Comparison of ENCODE assay signal across 12 mouse cellular contexts in genomic region chr15:67042131-67042530, GRCm38 (mm10).
DNase-seq lines count a peak whose midpoint lies in the region; ATAC-seq and TF ChIP-seq lines count a peak whose summit lies in the region.
"Had no signal": no experiment of that assay in that cellular context is flagged by ENCODE, and none has a peak within 500 bp of the region (broad histone marks: within the 10 kb centered on the region; RNA-seq: fewer than 3 reads in every experiment).

No protein-coding gene starts in this region.

- H3K9ac ChIP-seq in ES-E14 (ENCODE audit: insufficient read depth, low read depth, low read length, poor library complexity, severe bottlenecking): no peak overlapping the region
- H3K9ac ChIP-seq: heart, embryonic 15.5 days; midbrain, embryonic 15.5 days had no signal

- 90% methylated on average over 2 of the region's 2 CpGs for WGBS in kidney, adult 2 months

- H3K4me3 ChIP-seq in kidney, adult 2 months (ENCODE audit: insufficient read depth, low read depth, low read length): no peak overlapping the region
- H3K4me3 ChIP-seq in ES-E14 (ENCODE audit: insufficient read depth in 1 of 2, low read depth in 1 of 2, low read length in 2 of 2, poor library complexity in 1 of 2, severe bottlenecking in 1 of 2): no peak overlapping the region
- H3K4me3 ChIP-seq: heart, embryonic 15.5 days; midbrain, embryonic 15.5 days had no signal

- H3K27ac ChIP-seq in kidney, adult 2 months (ENCODE audit: insufficient read depth, low read depth, low read length): no peak overlapping the region
- no peak overlapping the region for H3K27ac ChIP-seq in ES-E14 (ENCODE audit: insufficient read depth, low read depth, low read length, poor library complexity, severe bottlenecking)
- H3K27ac ChIP-seq: heart, embryonic 15.5 days; midbrain, embryonic 15.5 days had no signal

- H3K4me1 ChIP-seq in kidney, adult 2 months (ENCODE audit: control insufficient read depth, insufficient read depth, low read length): peaks cover 13% of the 10 kb centered on the region
- peaks cover 3 to 13% of the 10 kb centered on the region in 2 experiments; a peak in 2 of 4 replicates for H3K4me1 ChIP-seq in ES-E14 (ENCODE audit: control insufficient read depth in 2 of 2, insufficient read depth in 2 of 2, low read length in 2 of 2, poor library complexity in 1 of 2)

- H3K36me3 ChIP-seq in kidney, adult 2 months (ENCODE audit: control insufficient read depth, insufficient read depth, low read length): no peaks in the 10 kb centered on the region
- no peaks in the 10 kb centered on the region for H3K36me3 ChIP-seq in ES-E14 (ENCODE audit: control insufficient read depth, insufficient read depth, low read length, poor library complexity, severe bottlenecking)
- H3K36me3 ChIP-seq: heart, embryonic 15.5 days; midbrain, embryonic 15.5 days had no signal

- in situ Hi-C loops in ES-E14 (cut with MboI; ENCODE audit: low sequenced_read_pairs in 2 of 2, unreplicated experiment in 2 of 2): no loop called here

- ATAC-seq in megakaryocyte progenitor cell, adult 5-6 weeks (replicated peaks; ENCODE audit: poor library complexity): peak; percentile 44
- ATAC-seq: midbrain, embryonic 15.5 days had no signal

- H3K9me3 ChIP-seq in ES-E14 (ENCODE audit: control insufficient read depth, insufficient read depth, low read depth, low read length): no peaks in the 10 kb centered on the region
- H3K9me3 ChIP-seq: heart, embryonic 15.5 days; midbrain, embryonic 15.5 days had no signal

- no peaks in the 10 kb centered on the region for H3K27me3 ChIP-seq in kidney, adult 2 months (replicated peaks; ENCODE audit: control insufficient read depth, insufficient read depth, low read length)
- H3K27me3 ChIP-seq: heart, embryonic 15.5 days had no signal

- peak; percentile 56 for DNase-seq in kidney, adult 2 months
- no peak for DNase-seq in kidney, postnatal 10 days
- DNase-seq in B cell, adult 2 months: peak; percentile 67 to 68
- peak; percentile 8 for DNase-seq in ES-E14 (ENCODE audit: low read depth, low spot score)
- no peak for DNase-seq in cerebellum, postnatal 14 days
- DNase-seq in frontal cortex, postnatal 14 days (ENCODE audit: low spot score in 2 of 2): no peak
- DNase-seq in heart, postnatal 25 days (ENCODE audit: low spot score): no peak
- DNase-seq: cerebellum, adult 11 months; right cerebral cortex, adult 18-20 months had no signal

- intact Hi-C loops in heart, postnatal 25 days (cut with DNase I): loop anchor here (5.0 kb wide), 1 partner anchor 125 kb away; no protein-coding TSS in a partner anchor

- peak; percentile 55 for TF ChIP-seq CTCF in kidney, adult 2 months (conservative IDR thresholded peaks at IDR 0.05; ENCODE audit: insufficient read depth, insufficient read length, low read depth, low read length)

- no peak for TF ChIP-seq POLR2A in kidney, adult 2 months (IDR thresholded peaks at IDR 0.05; ENCODE audit: low read depth, low read length)

TF ChIP-seq in ES-E14, 5 proteins besides CTCF, POLR2A, EP300 and RAD21:
- TF ChIP-seq ZNF384 (IDR thresholded peaks at IDR 0.05; ENCODE audit: low read depth, low read length) (no peak), ZC3H11A (IDR thresholded peaks at IDR 0.05; ENCODE audit: borderline replicate concordance, low read depth, low read length) (no peak), HCFC1 (IDR thresholded peaks at IDR 0.05; ENCODE audit: borderline replicate concordance, insufficient read depth, low read length) (no peak), MAFK (IDR thresholded peaks at IDR 0.05; ENCODE audit: insufficient read depth, low read depth, low read length) (no peak)

Comparison
In these comparisons a context has a peak if more than half of its experiments do, and no peak if none do; other contexts are left out.
1. DNase-seq: peak in kidney, adult 2 months (single experiment), B cell, adult 2 months (2 of 2) and ES-E14 (single experiment); none in kidney, postnatal 10 days (single experiment), cerebellum, postnatal 14 days (0 of 2), frontal cortex, postnatal 14 days (0 of 2) and heart, postnatal 25 days (single experiment).